Mouse (Mus musculus): Measurements from ENCODE around the gene Spaca7.
"Not testable (repeated sequence)": the region's sequence is repeated elsewhere in the genome, so short reads cannot be mapped to it uniquely, and the experiment has no call there.

The Spaca7 gene

DNA sequence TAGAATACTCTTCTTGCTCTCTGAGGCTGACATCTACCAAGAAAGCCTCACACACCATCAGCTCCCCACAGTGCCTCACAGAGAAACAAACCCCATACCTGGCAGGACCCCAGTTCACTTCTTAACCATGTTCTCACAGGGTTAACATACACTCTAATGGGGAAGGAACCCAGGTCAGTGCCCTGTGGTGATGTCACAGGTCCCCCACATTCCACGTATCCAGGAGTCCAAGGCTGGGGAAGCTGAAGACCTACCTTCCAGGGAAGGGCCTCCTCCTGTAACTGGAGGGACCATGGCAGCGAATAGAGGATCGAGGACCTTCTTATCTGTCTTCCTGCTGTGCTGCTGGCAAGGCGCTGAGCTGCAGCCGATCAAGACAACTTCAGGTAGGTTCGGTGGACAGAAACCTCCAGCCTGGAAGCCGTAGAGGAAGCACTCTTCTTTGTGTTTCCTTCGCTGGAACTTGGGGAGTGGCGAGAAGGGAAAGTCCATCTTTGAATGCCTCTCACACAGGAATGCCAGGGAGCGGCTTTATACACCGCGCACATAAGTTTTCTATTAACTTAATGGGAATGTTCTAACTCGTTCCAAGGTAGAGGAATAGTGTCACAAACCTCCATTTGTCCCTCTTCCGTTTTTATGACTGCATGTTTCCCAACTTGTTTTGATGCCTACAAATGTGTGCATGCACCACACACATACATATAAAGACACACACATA, at the start of gene Spaca7:
Spaca7 (plus strand) TSS at position 216 of the 721 bp plus-strand sequence.
- DNase-seq (ENCODE audit: low read depth, low spot score) = no peak

DNA sequence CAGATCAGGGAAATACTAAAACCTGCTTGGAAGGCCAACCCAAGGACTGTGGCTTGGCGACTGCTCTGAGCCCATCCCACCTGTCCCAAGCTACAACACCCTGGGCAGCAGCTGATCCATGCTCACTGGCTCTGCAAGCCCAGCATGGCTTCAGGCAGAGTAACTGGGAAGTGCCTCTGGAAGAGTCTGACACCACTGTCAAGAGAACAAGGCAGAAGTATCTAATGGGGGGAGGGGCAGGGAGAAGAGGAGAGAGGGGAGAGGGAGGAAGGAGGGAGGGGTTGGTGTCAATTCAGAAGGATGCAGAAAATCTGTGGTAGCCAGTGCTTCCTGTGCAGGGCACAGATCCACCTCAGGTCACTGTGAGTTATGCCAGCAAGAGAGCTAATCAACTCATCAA, 48.5 kb upstream of the Spaca7 start:
- DNase-seq (ENCODE audit: low read depth, low spot score) = no peak

DNA sequence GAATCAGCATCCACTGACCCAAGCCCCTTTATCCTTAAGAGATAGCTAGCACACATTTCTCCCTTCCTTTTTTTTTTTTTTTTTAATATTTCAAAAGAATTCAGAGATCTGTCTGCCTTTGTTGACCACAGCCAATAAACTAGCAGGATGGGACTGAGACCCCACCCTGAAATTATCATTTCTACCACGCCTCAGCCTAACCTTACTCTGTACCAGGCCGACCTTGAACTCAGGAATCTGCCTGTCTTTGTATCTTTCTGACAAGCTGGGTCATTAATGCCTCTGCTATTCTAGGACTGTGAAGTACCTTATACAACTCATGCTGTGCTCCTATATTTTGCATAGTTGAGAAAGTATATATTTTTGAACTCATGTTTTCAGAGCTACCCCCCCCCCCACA, 44.2 kb upstream of the Spaca7 start:
- DNase-seq (ENCODE audit: low read depth, low spot score) = no peak

DNA sequence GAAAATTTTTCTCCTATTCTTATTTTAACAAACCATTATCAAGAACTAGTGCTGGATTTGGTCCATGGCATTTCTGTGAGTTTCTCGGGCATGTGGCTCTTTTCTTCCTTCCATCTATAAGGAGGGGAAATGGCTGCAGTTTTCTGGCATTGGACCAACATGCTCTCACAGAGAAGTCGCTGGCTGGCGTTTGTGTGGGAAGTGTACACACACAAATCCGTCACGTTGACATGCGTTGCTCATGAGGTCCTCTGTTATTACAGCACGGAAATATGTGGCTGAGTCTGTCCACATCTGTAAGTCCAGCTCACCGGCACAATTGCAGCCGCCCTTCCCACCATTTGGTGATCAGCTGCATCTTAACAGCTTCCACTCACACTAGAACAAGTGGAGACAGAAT, 37.2 kb upstream of the Spaca7 start:
- DNase-seq (ENCODE audit: low read depth, low spot score) = no peak

DNA sequence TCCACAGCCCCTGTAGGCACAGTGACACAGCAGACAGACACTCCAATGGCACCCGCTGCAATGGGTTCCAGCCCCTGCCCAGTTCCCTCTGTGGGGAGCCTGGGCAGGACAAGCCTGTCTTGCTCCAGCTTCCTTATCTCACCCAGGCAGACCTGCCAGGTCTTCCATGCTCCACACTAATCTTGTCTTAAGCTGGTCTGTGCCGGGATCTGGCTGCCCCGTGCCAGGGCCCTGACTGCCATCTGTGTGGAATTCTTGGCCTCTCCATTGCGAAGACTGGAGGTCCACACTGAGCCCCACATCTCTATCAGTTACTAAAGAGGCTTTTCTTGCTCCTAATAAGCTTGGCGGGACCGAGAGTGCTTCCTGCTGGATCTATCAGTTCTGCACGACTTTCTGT, 36.5 kb upstream of the Spaca7 start:
- no peak for DNase-seq (ENCODE audit: low read depth, low spot score)

DNA sequence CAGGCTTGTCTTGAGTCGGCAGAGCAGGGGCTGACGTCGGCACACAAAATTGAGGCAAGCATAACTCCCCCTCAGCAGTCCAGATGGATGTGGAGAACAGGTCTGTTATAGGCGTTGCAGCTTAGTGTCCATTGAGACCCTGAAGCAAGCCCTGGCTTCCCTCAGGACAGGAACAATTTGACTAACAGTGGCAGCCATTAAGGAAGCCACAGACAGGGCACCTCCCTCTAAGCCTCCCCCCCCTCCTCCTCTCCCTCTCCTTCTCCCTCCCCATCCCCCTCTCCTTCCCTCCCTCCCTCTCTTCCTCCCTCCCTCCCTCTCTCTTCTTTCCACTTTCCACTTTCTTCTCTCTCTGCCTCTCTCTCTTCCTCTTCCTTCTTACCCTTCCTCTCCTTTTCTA, 27.6 kb upstream of the Spaca7 start:
- no peak for DNase-seq (ENCODE audit: low read depth, low spot score)

DNA sequence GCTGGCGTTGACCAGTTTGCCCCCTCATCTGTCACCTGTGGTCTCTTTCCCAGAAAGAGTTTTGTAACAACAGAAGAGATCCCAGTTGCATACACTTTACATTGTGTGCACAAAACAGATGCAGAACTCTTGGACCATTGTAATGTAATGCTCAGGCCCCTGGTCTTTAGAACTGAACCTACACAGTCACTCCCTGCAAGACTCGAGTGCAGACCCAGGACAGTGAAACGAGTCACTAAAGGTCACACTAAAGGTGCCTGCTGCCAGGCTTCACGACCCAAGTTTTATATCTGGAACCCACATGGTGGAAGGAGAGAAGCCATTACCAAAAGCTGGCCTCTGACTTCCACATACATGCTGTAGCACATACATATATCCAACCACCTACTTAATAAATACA, 27.2 kb upstream of the Spaca7 start:
- DNase-seq (ENCODE audit: low read depth, low spot score) = no peak

DNA sequence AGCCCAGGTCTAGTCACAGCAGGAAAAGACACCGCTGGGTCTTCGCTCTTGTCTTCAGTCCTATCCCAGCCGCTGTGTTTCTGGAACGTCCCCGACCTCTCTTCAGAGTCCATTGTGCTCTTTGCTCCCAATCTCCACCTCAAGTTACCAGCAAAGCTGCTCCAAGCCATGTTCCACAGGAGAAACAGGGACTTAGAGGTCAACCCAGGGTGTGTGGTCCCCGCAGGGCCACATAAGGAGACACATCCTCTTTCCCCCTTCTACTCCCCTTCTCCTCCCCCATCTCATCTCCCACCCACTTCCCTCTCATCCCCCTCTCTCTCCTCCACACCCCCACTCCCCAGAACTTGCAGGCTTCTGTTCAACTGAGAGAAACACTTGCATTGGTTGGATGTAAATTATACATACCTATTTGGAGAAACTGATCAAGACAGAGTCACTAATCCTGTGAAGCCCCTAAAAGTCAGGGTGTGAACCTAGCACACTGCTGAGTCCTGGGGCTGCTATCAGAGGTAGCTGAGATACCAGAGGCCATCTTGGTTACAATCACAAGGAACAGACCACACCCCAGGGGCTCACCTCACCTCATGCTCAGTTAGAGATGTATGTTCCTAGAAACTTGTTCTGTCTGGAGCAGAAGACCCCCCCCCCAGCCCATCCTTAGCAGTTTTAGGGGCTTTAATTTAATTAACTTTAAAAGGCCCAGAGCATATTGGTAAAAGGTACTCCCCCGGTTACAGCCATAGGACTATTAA, 25.2 kb upstream of the Spaca7 start:
- no peak for DNase-seq (ENCODE audit: low read depth, low spot score)

DNA sequence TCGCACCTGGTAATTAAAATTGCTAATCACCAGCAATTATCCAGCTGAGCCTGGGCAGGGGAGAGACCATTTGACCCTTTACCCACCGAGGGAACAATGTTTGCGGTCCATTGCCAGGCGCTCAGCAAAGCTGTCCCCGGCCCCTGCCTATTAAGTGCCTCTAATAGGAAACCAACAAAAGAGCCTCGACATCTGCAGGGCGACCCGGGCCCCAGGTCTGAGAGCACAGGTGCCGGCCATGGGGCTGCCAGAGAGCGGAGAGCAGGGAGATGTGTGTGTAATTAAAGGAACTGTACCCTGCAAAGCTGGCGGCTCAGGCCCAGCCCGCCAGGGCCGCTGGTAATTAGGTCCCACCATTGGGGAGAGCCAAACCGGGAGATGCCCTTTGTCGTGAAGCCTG, 24.6 kb upstream of the Spaca7 start:
- no peak for DNase-seq (ENCODE audit: low read depth, low spot score)

DNA sequence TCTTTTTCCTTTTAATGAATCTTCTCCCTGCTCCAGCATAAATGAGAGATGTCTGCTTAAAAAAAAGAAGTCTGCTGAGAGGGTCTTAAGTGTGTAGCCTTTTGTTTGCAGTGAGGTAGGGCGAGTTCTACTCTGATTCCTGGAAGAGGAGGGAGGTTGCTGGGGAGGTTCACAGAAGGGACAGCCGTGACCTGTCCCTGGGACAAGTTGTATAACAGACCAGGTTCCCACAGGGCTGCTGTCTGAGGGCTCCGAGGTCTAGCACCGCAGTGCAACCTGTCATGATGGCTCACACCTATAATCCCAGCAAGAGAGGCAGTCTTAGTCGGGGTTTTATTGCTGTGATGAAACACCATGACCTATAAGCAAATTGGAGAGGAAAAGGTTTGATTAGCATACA, 24.1 kb upstream of the Spaca7 start:
- no peak for DNase-seq (ENCODE audit: low read depth, low spot score)

DNA sequence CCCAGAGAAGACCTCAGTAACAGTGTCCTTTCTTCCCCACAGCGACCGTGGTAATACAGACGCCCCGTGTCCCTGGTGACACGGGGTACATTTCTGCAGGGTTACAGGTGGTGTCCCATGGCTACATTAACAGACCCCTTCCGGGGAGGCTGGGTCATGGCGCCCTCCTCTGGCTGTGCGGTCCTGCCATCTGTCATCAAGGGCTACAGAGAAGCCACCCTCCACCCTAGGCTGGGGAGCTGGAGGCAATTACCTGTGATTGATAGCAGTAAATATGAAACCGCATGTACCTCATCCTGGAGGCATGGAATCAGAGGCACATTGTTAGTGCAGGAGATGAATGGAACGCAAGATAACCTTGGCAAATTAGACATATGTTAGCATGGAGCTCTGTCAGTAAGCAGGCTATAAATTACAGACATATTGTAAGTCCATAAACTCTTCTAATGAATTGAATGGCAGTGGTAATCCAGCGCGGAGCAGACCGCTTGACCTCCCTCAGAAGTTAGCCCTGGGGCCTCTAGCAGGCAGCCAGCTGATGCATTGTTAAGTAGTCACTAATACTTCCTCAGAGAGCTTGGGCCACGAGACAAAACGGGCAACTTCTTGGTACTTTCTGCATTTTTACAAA, 17.2 kb upstream of the Spaca7 start:
- DNase-seq (ENCODE audit: low read depth, low spot score) = no peak

DNA sequence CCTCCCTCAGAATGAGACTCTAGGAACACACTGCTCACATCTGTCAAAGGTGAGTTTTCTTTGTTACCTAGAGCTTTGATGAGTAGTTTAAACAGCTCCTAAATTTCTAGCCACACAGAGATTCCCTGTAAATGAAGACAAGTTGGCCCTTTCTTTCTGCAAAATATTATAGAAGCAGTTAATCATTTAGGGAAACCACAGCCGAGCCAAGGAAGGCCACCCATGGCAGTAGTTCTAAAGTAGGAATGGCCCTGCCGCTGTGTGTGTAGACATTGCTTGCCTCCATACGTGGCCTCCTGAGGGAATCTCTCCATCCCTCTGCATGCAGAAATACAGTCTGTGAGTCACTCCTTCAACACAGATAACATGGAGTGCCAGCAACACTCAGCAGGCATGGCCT, 14.0 kb upstream of the Spaca7 start:
- no peak for DNase-seq (ENCODE audit: low read depth, low spot score)

DNA sequence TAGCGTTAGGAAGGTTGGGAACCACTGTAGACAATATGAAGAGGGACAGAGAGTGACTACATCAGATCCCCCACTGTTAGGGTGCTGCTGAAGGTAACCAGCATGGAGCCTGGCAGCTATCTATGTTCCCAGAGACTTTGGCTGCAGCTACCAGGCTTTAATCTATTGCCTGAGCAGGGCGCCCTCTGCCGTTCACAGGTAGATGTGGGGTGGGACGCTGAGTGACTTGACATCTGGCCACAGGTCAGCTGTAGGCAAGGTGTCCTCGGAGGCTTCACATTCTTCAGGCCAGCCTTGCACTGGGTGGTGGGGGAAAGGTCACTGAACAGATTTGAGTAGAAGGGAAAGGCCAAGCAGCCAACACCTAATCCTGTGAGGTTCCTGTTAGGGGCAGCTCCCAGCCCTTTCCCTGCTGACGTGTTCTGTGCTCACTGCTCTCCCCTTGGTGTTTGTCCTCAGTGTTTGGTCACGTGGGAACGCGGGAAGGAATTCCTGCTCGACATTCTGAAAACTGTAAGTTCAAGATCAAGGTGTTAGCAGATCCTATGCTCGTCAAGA, 11.3 kb upstream of the Spaca7 start:
- peak; percentile 22 for DNase-seq (ENCODE audit: low read depth, low spot score)

DNA sequence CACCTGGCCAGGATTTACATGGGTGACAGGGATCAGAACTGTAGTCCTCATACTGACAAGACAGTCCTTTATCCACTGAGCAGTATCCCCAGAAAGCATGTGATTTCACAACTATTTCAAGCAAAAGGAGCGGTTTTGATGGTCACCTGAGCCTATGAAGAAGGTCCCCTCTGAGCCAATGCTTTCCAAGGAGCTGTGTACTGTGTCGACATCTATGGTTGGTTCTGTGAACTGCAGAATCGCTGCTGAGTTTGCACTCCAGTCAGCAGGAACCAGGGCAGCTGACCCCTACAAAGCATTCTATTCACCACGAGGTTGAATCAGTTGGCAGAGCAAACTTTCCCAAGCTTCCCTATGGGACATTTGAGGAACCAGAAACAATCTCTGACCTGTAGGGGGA, 8.5 kb upstream of the Spaca7 start:
- DNase-seq (ENCODE audit: low read depth, low spot score) = peak; percentile 8

DNA sequence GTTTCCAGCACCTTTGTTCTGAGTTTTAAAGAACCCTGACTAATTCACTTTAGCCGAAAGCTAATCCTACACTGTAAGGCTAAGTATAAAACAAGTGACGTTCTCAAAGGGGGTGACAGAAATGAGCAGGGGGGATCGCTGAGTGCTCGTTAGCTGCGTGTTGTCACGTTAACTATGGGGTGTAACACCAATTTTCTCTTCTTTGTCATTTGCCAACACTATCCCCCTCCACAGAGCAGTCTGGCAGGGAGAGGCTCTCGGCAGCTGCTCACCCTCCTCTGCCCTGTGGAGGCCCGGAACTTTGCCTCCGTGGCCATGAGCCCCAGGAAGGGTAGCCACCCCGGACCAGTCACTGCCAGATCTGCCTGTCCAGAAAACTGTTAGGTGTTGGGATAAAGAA, 7.3 kb upstream of the Spaca7 start:
- DNase-seq (ENCODE audit: low read depth, low spot score) = no peak

DNA sequence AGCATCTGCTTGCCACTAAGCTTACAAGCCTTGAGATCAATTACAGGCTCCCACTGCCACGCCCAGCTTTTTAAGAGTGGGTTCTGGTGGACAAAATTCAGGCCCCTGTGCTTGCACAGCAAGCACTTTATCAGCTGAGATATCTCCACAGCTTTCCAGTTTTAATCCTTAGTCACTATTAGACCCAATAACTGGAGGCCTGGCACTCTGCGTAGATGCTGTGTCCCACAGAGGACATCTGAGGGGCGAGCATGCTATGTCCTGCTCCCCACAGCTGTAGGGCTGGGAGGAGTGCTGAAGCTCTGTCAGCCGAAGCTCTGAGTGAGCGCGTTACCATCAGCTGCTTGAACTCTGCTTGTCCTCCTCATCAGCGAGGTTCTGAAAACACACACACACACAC, 6.3 kb upstream of the Spaca7 start:
- DNase-seq (ENCODE audit: low read depth, low spot score) = no peak

DNA sequence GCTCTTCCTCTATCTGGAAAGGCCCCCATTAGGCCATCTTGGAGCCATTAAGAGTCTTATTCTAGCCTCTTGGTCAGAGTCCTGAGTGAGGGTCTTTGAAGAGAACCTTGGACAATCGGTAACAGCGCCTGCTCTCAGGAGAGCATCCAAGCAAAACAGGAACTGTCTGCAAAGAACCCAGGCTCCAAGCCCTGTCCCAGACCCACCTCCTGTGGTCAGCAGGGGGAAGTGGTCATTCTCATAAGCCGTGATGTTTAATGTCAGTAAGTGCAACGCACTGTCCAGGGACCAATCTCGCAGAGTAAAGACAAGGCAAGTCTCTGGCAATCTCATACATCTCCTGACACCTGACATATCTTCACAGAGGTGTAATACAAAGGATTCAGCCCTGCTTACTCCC, 3.2 kb downstream of the Spaca7 start:
- no peak for DNase-seq (ENCODE audit: low read depth, low spot score)

DNA sequence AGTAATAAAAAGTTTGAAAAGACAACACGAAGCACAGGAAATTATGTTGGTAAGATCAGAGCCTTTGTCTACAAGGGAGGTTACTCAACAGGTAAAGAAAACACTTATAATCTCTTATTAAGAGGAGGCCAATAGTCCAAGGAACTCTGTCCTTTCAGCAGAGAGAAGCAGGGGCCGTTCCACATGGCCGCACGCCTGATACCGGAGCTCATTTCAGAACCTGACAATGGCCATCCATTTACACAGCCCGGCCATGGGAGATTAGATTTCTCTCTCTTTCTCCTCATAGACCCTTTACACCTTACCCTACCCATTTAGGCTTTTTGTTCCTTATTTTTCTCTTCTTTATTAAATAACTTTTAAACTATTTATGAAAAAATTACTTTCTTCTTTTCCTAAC, 3.9 kb downstream of the Spaca7 start:
- DNase-seq (ENCODE audit: low read depth, low spot score) = no peak

DNA sequence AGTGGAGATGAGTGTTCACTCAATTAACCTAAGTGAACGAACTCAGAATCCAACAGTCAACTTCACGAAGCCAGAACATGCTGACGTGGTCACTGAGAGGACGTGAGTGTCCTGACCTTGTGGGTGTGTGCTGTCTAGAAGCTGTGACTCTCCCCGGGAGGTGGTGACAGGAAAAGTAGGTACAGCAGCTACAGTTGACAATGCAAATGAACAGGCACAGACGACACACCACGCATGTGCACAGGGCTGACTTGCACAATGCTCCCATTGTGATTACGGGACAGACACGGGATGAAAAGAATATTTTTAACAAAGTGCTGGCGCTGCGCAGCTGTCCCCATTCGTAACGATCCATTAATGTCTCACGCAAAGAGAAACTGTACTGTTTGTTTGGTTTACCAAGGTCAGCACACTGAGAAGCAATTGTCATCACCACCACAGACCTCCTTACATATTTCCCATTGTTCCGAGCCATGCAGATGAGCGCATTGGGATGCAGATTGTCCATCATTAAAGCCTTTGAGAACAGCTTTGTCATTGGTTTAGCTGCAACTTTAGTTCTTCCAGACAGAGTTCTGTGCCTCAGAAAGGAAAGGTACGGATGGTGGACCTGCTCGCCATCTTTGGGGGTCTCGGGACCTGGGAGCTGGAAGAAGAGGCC, 6.6 kb downstream of the Spaca7 start:
- not testable (repeated sequence) for DNase-seq (ENCODE audit: low read depth, low spot score)

DNA sequence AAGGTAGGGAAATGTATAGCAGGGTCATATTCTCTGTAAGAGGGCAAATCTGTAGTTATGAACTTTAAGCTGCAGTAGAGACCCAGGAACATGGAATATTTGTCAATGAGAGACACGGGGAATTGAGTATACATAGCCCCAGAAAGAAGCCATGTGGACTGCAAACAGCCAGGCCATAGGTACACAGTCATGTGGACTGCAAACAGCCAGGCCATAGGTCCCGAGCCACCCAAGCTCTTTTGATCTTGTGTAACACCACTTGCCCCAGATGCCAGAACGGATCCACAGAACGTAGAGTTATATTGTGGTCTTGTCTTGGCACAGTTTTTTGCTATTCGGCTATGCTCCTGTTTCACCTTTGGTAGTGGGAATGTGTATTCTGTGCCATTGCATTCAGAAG, 11.0 kb downstream of the Spaca7 start:
- no peak for DNase-seq (ENCODE audit: low read depth, low spot score)

DNA sequence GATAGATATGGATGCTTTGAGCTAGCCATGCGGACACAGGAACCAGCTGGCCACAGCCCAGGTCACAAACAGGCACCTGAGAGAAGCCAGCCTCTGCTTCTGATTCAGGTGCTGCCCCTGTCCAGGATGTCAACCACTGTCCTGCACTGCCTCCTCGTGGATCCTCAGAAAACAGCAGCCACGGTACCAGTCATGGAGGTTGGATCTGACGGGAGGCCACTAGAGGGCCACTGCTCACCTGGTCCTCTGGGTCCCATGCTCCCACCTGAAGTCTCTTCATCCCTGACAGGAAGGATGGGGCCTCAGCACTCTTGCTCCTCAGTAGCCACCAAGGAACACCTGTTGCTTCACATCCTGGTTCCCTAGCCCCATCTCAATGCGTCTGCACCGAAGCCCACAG, 34.4 kb downstream of the Spaca7 start:
- peak; percentile 38 for DNase-seq (ENCODE audit: low read depth, low spot score)

DNA sequence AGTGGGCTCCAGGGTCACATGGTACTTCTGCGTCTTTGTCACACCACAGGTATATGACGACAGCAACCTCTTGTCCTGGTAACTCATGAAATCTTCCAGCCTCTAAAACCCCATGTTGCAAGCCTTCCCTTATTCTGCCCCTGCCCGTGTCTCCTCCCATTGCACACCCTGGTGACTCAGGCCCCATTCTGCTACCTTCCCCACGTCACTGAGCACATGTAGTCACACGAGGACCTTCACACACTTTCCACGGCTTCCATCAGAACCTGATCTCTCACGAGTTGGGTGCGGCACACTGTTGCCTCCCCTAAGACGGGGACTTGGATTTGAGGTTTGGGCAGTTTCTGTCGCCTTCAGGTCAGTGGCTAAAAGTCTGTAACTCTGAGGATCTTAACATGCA, 36.0 kb downstream of the Spaca7 start:
- DNase-seq (ENCODE audit: low read depth, low spot score) = no peak
